Mouse (Mus musculus): Measurements from ENCODE around the gene Stk38l. TPM values are rescaled to one million over a fixed set of nuclear protein-coding genes. Genes with fewer than 3 reads are reported as not detected.
"Not testable (repeated sequence)": the region's sequence is repeated elsewhere in the genome, so short reads cannot be mapped to it uniquely, and the experiment has no call there.

The Stk38l gene
- total RNA-seq, 2 experiments from 2014 or later: 2.7 to 3.4 TPM

- no peak for ATAC-seq (replicated peaks; ENCODE audit: low FRiP score, low TSS enrichment, poor library complexity, severe bottlenecking)
Observed at GRCm38 (mm10) chr6:146764593-146764992, 39.8 kb downstream of the Stk38l start.

GRCm38 (mm10) chr6:146765270-146765669 is 40.5 kb downstream of the Stk38l start:
- ATAC-seq (replicated peaks; ENCODE audit: low FRiP score, low TSS enrichment, poor library complexity, severe bottlenecking): no peak

- no peak for ATAC-seq (replicated peaks; ENCODE audit: low FRiP score, low TSS enrichment, poor library complexity, severe bottlenecking)
Observed at GRCm38 (mm10) chr6:146768813-146769404, 44.1 kb downstream of the Stk38l start.

GRCm38 (mm10) chr6:146770005-146770745 is 45.4 kb downstream of the Stk38l start:
- no peak for ATAC-seq (replicated peaks; ENCODE audit: low FRiP score, low TSS enrichment, poor library complexity, severe bottlenecking)

- no peak for ATAC-seq (replicated peaks; ENCODE audit: low FRiP score, low TSS enrichment, poor library complexity, severe bottlenecking)
Observed at GRCm38 (mm10) chr6:146770808-146771207, 46.0 kb downstream of the Stk38l start.

- ATAC-seq (replicated peaks; ENCODE audit: low FRiP score, low TSS enrichment, poor library complexity, severe bottlenecking): not testable (repeated sequence)
Observed at GRCm38 (mm10) chr6:146775864-146776263, 51.1 kb downstream of the Stk38l start.

GRCm38 (mm10) chr6:146776610-146777389 is 52.0 kb downstream of the Stk38l start:
- peak; percentile 86 for ATAC-seq (replicated peaks; ENCODE audit: low FRiP score, low TSS enrichment, poor library complexity, severe bottlenecking)

- peak; percentile 48 for ATAC-seq (replicated peaks; ENCODE audit: low FRiP score, low TSS enrichment, poor library complexity, severe bottlenecking)
Observed at GRCm38 (mm10) chr6:146778055-146778454, 53.3 kb downstream of the Stk38l start.

- no peak for ATAC-seq (replicated peaks; ENCODE audit: low FRiP score, low TSS enrichment, poor library complexity, severe bottlenecking)
Observed at GRCm38 (mm10) chr6:146781566-146781965, 56.8 kb downstream of the Stk38l start.

GRCm38 (mm10) chr6:146793527-146793926 is 68.7 kb downstream of the Stk38l start:
- no peak for ATAC-seq (replicated peaks; ENCODE audit: low FRiP score, low TSS enrichment, poor library complexity, severe bottlenecking)

GRCm38 (mm10) chr6:146795166-146795923 is 70.5 kb downstream of the Stk38l start:
- ATAC-seq (replicated peaks; ENCODE audit: low FRiP score, low TSS enrichment, poor library complexity, severe bottlenecking): peak; percentile 29

- peak; percentile 98 for ATAC-seq (replicated peaks; ENCODE audit: low FRiP score, low TSS enrichment, poor library complexity, severe bottlenecking)
Observed at GRCm38 (mm10) chr6:146795924-146796545, 71.2 kb downstream of the Stk38l start, which contains the start of gene Arntl2. Arntl2 (plus strand) TSS chr6:146796055.

GRCm38 (mm10) chr6:146797446-146797845 is 72.7 kb downstream of the Stk38l start:
- ATAC-seq (replicated peaks; ENCODE audit: low FRiP score, low TSS enrichment, poor library complexity, severe bottlenecking): no peak

GRCm38 (mm10) chr6:146809991-146810390 is 85.2 kb downstream of the Stk38l start:
- no peak for ATAC-seq (replicated peaks; ENCODE audit: low FRiP score, low TSS enrichment, poor library complexity, severe bottlenecking)

- ATAC-seq (replicated peaks; ENCODE audit: low FRiP score, low TSS enrichment, poor library complexity, severe bottlenecking): no peak
Observed at GRCm38 (mm10) chr6:146813007-146813406, 88.2 kb downstream of the Stk38l start.

- no peak for ATAC-seq (replicated peaks; ENCODE audit: low FRiP score, low TSS enrichment, poor library complexity, severe bottlenecking)
Observed at GRCm38 (mm10) chr6:146820177-146820965, 95.6 kb downstream of the Stk38l start.

GRCm38 (mm10) chr6:146821958-146822357 is 97.2 kb downstream of the Stk38l start:
- no peak for ATAC-seq (replicated peaks; ENCODE audit: low FRiP score, low TSS enrichment, poor library complexity, severe bottlenecking)

- ATAC-seq (replicated peaks; ENCODE audit: low FRiP score, low TSS enrichment, poor library complexity, severe bottlenecking): peak; percentile 90
Observed at GRCm38 (mm10) chr6:146824727-146825486, 100.1 kb downstream of the Stk38l start.
